Mouse (Mus musculus): ENCODE measurements at regions not wholly inside any gene's neighbourhood (a gene's known extent, or its start where the extent isn't known, plus 50 kb on each side); places are given as distances from the start of the nearest gene placed in this dataset.

GRCm38 (mm10) chr1:76010212-76010800 is 464.2 kb downstream of the Slc4a3 start:
- ATAC-seq (ENCODE audit: low read depth): no peak
- Histone ChIP-seq H3K27ac (ENCODE audit: low read depth, low read length) (no peak overlapping the region), H3K9me3 (ENCODE audit: control insufficient read depth, low read length) (no peaks in the 10 kb centered on the region), H3K36me3 (ENCODE audit: control insufficient read depth, insufficient read depth, low read length) (no peaks in the 10 kb centered on the region), H3K4me3 (ENCODE audit: low read depth, low read length) (no peak overlapping the region), H3K4me2 (ENCODE audit: low read depth, low read length) (no peak overlapping the region), H3K9ac (replicated peaks; ENCODE audit: low read depth, low read length) (no peak overlapping the region), H3K4me1 (ENCODE audit: control insufficient read depth, insufficient read depth, low read length) (no peaks in the 10 kb centered on the region), H3K27me3 (ENCODE audit: control insufficient read depth, insufficient read depth, low read length) (no peaks in the 10 kb centered on the region)
- 88% methylated on average over 4 of the region's 4 CpGs for WGBS

GRCm38 (mm10) chr1:76018588-76018987 is 472.5 kb downstream of the Slc4a3 start:
- Histone ChIP-seq H3K9me3 (ENCODE audit: control insufficient read depth, low read length) (no peaks in the 10 kb centered on the region), H3K4me1 (ENCODE audit: control insufficient read depth, insufficient read depth, low read length) (no peaks in the 10 kb centered on the region), H3K9ac (replicated peaks; ENCODE audit: low read depth, low read length) (no peak overlapping the region), H3K27ac (ENCODE audit: low read depth, low read length) (no peak overlapping the region), H3K36me3 (ENCODE audit: control insufficient read depth, insufficient read depth, low read length) (no peaks in the 10 kb centered on the region), H3K4me2 (ENCODE audit: low read depth, low read length) (no peak overlapping the region), H3K27me3 (ENCODE audit: control insufficient read depth, insufficient read depth, low read length) (no peaks in the 10 kb centered on the region), H3K4me3 (ENCODE audit: low read depth, low read length) (no peak overlapping the region)
- 90% methylated on average over 6 of the region's 6 CpGs for WGBS
- ATAC-seq (ENCODE audit: low read depth): no peak

- H3K36me3 ChIP-seq (ENCODE audit: control insufficient read depth, insufficient read depth, low read length): no peaks in the 10 kb centered on the region
- no peak overlapping the region for H3K4me2 ChIP-seq (ENCODE audit: low read depth, low read length)
- H3K27me3 ChIP-seq (ENCODE audit: control insufficient read depth, insufficient read depth, low read length): no peaks in the 10 kb centered on the region
- no peak overlapping the region for H3K9ac ChIP-seq (replicated peaks; ENCODE audit: low read depth, low read length)
- H3K27ac ChIP-seq (ENCODE audit: low read depth, low read length): no peak overlapping the region
- no peak for ATAC-seq (ENCODE audit: low read depth)
- no peaks in the 10 kb centered on the region for H3K4me1 ChIP-seq (ENCODE audit: control insufficient read depth, insufficient read depth, low read length)
- WGBS: 86% methylated on average over 11 of the region's 11 CpGs
- H3K9me3 ChIP-seq (ENCODE audit: control insufficient read depth, low read length): no peaks in the 10 kb centered on the region
- H3K4me3 ChIP-seq (ENCODE audit: low read depth, low read length): no peak overlapping the region
These were observed 473.0 kb downstream of the Slc4a3 start for GRCm38 (mm10) chr1:76019071-76019470.

- Histone ChIP-seq H3K36me3 (ENCODE audit: control insufficient read depth, insufficient read depth, low read length) (no peaks in the 10 kb centered on the region), H3K9ac (replicated peaks; ENCODE audit: low read depth, low read length) (no peak overlapping the region), H3K4me1 (ENCODE audit: control insufficient read depth, insufficient read depth, low read length) (no peaks in the 10 kb centered on the region), H3K4me3 (ENCODE audit: low read depth, low read length) (no peak overlapping the region), H3K4me2 (ENCODE audit: low read depth, low read length) (no peak overlapping the region), H3K27me3 (ENCODE audit: control insufficient read depth, insufficient read depth, low read length) (no peaks in the 10 kb centered on the region), H3K9me3 (ENCODE audit: control insufficient read depth, low read length) (no peaks in the 10 kb centered on the region), H3K27ac (ENCODE audit: low read depth, low read length) (no peak overlapping the region)
- 72% methylated on average over 3 of the region's 3 CpGs for WGBS
- ATAC-seq (ENCODE audit: low read depth): no peak
These were observed 478.6 kb downstream of the Slc4a3 start for GRCm38 (mm10) chr1:76024650-76025049.

- ATAC-seq (ENCODE audit: low read depth): no peak
These were observed 479.3 kb downstream of the Slc4a3 start for GRCm38 (mm10) chr1:76025389-76025788.

GRCm38 (mm10) chr1:76029059-76029458 is 483.0 kb downstream of the Slc4a3 start:
- no peaks in the 10 kb centered on the region for H3K36me3 ChIP-seq (ENCODE audit: control insufficient read depth, insufficient read depth, low read length)
- no peak overlapping the region for H3K4me3 ChIP-seq (ENCODE audit: low read depth, low read length)
- no peaks in the 10 kb centered on the region for H3K27me3 ChIP-seq (ENCODE audit: control insufficient read depth, insufficient read depth, low read length)
- no peak overlapping the region for H3K27ac ChIP-seq (ENCODE audit: low read depth, low read length)
- ATAC-seq (ENCODE audit: low read depth): no peak; the same call in 1 of the 2 replicates
- H3K4me2 ChIP-seq (ENCODE audit: low read depth, low read length): no peak overlapping the region
- H3K9me3 ChIP-seq (ENCODE audit: control insufficient read depth, low read length): no peaks in the 10 kb centered on the region
- H3K9ac ChIP-seq (replicated peaks; ENCODE audit: low read depth, low read length): no peak overlapping the region
- WGBS: 26% methylated on average over 1 of the region's 1 CpGs
- H3K4me1 ChIP-seq (ENCODE audit: control insufficient read depth, insufficient read depth, low read length): no peaks in the 10 kb centered on the region

More at GRCm38 (mm10) chr1:76025389-76025788, 479.3 kb downstream of the Slc4a3 start:
- no peak overlapping the region for H3K27ac ChIP-seq (ENCODE audit: low read depth, low read length)
- no peaks in the 10 kb centered on the region for H3K9me3 ChIP-seq (ENCODE audit: control insufficient read depth, low read length)
- H3K4me2 ChIP-seq (ENCODE audit: low read depth, low read length): no peak overlapping the region
- WGBS: 58% methylated on average over 4 of the region's 4 CpGs
- H3K4me3 ChIP-seq (ENCODE audit: low read depth, low read length): no peak overlapping the region
- no peaks in the 10 kb centered on the region for H3K36me3 ChIP-seq (ENCODE audit: control insufficient read depth, insufficient read depth, low read length)
- H3K4me1 ChIP-seq (ENCODE audit: control insufficient read depth, insufficient read depth, low read length): no peaks in the 10 kb centered on the region
- no peak overlapping the region for H3K9ac ChIP-seq (replicated peaks; ENCODE audit: low read depth, low read length)
- no peaks in the 10 kb centered on the region for H3K27me3 ChIP-seq (ENCODE audit: control insufficient read depth, insufficient read depth, low read length)

GRCm38 (mm10) chr1:76031171-76031922 is 485.3 kb downstream of the Slc4a3 start:
- Histone ChIP-seq H3K27ac (ENCODE audit: low read depth, low read length) (no peak overlapping the region), H3K4me3 (ENCODE audit: low read depth, low read length) (no peak overlapping the region), H3K36me3 (ENCODE audit: control insufficient read depth, insufficient read depth, low read length) (no peaks in the 10 kb centered on the region), H3K4me1 (ENCODE audit: control insufficient read depth, insufficient read depth, low read length) (no peaks in the 10 kb centered on the region), H3K27me3 (ENCODE audit: control insufficient read depth, insufficient read depth, low read length) (no peaks in the 10 kb centered on the region), H3K9me3 (ENCODE audit: control insufficient read depth, low read length) (no peaks in the 10 kb centered on the region), H3K4me2 (ENCODE audit: low read depth, low read length) (no peak overlapping the region), H3K9ac (replicated peaks; ENCODE audit: low read depth, low read length) (no peak overlapping the region)
- 64% methylated on average over 11 of the region's 11 CpGs for WGBS
- ATAC-seq (ENCODE audit: low read depth): no peak

GRCm38 (mm10) chr1:76031923-76032285 is 485.8 kb downstream of the Slc4a3 start:
- Histone ChIP-seq H3K27me3 (ENCODE audit: control insufficient read depth, insufficient read depth, low read length) (no peaks in the 10 kb centered on the region), H3K4me1 (ENCODE audit: control insufficient read depth, insufficient read depth, low read length) (no peaks in the 10 kb centered on the region), H3K27ac (ENCODE audit: low read depth, low read length) (no peak overlapping the region), H3K36me3 (ENCODE audit: control insufficient read depth, insufficient read depth, low read length) (no peaks in the 10 kb centered on the region), H3K9me3 (ENCODE audit: control insufficient read depth, low read length) (no peaks in the 10 kb centered on the region), H3K4me2 (ENCODE audit: low read depth, low read length) (no peak overlapping the region), H3K4me3 (ENCODE audit: low read depth, low read length) (no peak overlapping the region), H3K9ac (replicated peaks; ENCODE audit: low read depth, low read length) (no peak overlapping the region)
- no peak for ATAC-seq (ENCODE audit: low read depth)
- 71% methylated on average over 4 of the region's 4 CpGs for WGBS

GRCm38 (mm10) chr1:76032626-76033025 is 486.6 kb downstream of the Slc4a3 start:
- no peak overlapping the region for H3K4me3 ChIP-seq (ENCODE audit: low read depth, low read length)
- no peaks in the 10 kb centered on the region for H3K4me1 ChIP-seq (ENCODE audit: control insufficient read depth, insufficient read depth, low read length)
- H3K9me3 ChIP-seq (ENCODE audit: control insufficient read depth, low read length): no peaks in the 10 kb centered on the region
- H3K9ac ChIP-seq (replicated peaks; ENCODE audit: low read depth, low read length): no peak overlapping the region
- H3K36me3 ChIP-seq (ENCODE audit: control insufficient read depth, insufficient read depth, low read length): no peaks in the 10 kb centered on the region
- H3K4me2 ChIP-seq (ENCODE audit: low read depth, low read length): no peak overlapping the region
- 80% methylated on average over 3 of the region's 3 CpGs for WGBS
- no peak overlapping the region for H3K27ac ChIP-seq (ENCODE audit: low read depth, low read length)
- H3K27me3 ChIP-seq (ENCODE audit: control insufficient read depth, insufficient read depth, low read length): no peaks in the 10 kb centered on the region
- ATAC-seq (ENCODE audit: low read depth): no peak
